Mouse (Mus musculus): ENCODE results near the gene Agbl4.

The Agbl4 gene

GRCm38 (mm10) chr4:111451283-111451918, 1053.9 kb downstream of the Agbl4 start:
- no peak for DNase-seq

- DNase-seq: no peak
Observed at GRCm38 (mm10) chr4:111452192-111452591, 1054.7 kb downstream of the Agbl4 start.

DNA sequence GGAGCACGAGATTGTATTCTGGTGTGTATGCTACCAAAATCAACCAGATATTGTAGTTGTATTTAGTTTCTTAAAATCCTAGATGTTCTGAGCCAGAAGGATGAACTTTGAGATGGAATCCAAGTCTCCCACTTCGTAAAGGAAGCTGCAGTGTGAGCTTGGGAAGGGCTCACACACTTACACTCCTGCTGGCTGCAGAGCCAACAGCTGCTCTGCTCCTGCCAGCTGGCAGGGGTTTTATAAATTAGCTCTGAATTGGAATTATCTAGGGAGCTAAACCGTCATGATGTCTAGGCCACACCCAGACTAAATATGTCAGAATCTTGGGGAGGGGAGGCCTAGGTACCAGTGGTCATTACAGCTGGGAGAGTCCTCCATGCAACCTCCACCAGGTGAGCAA, 1055.8 kb downstream of the Agbl4 start:
- DNase-seq: no peak

GRCm38 (mm10) chr4:111455621-111456020, 1058.2 kb downstream of the Agbl4 start:
- no peak for DNase-seq

GRCm38 (mm10) chr4:111457568-111457967, 1060.1 kb downstream of the Agbl4 start:
- no peak for DNase-seq

DNA sequence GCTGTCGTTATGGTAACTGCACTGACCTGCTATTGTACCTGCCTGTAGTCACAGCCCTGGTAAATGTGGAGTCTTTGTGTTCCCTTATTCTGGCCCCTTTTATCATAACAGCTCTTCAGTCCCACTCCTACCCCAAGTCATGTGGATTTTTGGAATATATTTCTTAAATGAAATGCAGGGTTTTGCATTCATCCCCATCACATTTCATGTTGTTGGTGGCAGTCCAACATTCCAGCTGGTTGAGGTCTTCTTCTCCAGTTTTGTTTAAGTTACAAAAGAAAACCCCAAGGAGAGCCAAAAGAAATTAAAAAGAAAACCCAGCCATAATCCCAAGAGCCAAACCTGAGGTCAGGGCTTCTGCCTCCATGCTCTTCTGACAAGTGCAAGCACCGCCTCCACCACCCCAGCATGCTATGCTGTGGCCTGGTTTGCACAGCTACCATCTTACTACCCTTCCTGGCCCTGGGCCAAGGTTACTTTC, 1069.9 kb downstream of the Agbl4 start:
- DNase-seq: peak; percentile 23

DNA sequence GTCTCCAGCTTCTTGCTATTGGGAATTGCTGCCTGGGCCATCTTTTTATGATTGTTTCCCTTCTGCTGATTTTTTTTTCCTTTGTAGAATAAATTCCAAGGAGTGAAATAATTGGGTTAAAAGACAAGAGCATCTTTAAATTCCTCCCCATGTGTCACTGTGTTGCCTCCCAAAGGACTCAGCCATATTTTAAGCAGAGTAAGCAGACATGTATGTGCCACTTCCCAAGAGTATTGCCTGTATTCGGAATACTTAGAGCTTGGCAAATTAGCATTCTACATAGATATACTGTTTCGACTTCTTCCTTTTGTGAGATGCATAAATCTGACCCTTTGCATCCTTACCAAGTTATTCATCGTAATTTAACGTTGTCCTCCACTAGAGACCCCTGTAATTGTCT, 1070.3 kb downstream of the Agbl4 start:
- DNase-seq: no peak

- no peak for DNase-seq
Observed at GRCm38 (mm10) chr4:111469847-111470246, 1072.4 kb downstream of the Agbl4 start.

- no peak for DNase-seq
Observed at GRCm38 (mm10) chr4:111471726-111472125, 1074.3 kb downstream of the Agbl4 start.

- no peak for DNase-seq
Observed at GRCm38 (mm10) chr4:111472511-111472910, 1075.0 kb downstream of the Agbl4 start.

DNA sequence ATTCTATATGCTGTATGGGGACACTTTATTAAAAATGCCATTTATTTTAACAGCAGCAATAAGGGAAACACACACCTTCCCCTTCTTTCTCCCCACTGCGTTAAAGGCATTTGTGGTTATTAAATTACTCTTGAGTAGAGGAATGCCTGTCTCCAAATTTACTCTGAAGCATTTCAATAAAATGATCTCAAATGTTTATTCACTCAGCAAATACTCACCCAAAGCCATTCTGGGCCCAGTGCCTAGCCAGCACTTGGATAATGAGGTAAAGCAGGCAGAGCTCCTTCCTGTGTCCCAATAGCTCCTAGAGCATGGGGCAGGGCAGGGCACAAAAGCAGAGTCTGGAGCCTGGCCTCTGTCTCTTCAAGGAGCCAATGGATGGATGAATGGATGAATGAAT, 1075.6 kb downstream of the Agbl4 start:
- no peak for DNase-seq

GRCm38 (mm10) chr4:111475374-111475971, 1078.0 kb downstream of the Agbl4 start:
- no peak for DNase-seq

GRCm38 (mm10) chr4:111477507-111477906, 1080.0 kb downstream of the Agbl4 start:
- DNase-seq: no peak

DNA sequence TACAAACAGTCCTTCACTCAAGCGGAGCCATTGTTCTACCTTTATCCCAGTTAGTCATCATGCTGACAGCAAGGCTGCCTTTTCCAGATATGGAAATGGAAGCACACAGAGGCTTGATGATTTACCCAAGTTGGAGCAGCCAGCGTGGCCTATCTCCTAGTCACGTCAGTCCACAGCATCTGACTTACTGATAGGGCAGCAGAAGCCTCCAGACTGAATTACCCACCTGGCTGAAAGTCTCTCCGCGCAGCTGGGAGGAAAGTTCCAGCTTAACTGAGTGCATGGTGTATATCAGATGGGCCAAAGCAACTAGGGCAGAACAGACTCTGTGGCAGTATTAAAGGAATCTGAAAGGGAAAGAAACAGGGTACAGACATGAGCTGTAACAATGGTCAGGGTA, 1086.0 kb downstream of the Agbl4 start:
- no peak for DNase-seq

DNA sequence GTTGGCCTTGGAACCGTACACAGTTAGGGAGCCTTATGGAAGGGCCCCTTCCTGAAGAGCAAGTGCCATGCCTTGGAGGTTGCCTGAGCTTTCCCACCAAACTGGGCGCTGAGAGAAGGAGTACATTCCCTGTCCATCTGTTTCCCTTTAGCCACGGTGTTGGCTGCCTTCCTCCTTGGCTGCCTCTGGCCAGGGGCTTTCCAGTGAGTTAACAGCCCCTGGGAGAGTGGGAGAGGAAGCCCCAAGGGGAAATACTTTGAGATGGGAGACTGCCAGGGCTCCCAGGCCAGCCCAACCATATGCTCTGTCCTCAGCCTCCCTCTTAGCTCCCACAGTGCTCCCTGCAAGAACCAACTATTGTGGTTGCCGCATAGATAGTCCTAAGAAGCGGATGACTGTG, 1087.7 kb downstream of the Agbl4 start:
- no peak for DNase-seq

DNA sequence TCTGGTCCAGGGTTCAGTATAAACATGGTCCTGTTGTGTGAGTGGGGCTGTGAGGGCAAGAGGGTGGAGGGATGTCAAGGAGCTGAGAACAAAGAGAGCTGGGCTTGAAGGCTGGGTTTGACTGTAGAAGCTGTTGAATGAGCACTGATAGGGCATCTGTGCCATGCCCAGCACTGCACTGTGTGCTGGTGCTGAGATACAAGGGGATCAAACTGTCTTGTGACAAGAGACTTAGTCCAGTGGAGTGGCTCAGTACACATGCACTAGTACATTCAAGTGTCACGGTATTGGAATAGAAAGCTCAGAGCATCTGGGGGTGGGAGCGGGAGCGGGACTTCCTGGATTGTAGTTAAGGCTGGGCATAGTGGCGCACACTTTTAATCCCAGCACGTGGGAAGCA, 1088.7 kb downstream of the Agbl4 start:
- no peak for DNase-seq

GRCm38 (mm10) chr4:111487233-111487843, 1089.9 kb downstream of the Agbl4 start:
- DNase-seq: no peak

DNA sequence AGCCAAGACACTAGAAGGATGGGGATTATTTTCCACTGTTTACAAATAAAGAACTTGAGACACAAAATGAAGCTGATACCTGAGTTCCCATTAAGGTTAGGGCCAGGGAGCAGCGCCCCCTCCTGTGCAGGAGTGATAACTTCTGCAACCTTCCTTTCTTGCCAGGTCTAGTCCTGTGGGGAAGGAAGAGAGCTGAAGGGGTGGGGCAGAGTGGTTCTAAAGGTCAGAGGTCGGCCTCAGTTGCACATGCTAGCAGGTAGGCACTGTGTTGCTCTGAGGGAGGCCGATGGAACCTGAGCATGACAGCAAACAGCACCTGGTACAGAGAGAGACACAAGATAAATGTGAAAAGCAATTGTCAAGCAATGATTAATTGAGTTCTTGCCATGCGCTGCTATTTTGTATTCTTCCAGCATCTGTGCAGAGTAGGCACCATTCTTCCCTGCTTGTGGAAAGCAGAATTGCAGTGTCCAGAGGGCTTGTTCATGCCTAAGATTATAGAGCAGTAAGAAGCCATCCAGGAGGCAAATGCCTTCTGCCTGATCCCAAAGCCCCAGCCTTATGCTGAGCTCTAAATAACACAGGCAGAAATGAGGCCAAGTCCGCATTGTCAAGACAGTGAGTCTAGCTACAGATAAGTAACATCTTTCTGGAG, 1096.4 kb downstream of the Agbl4 start:
- DNase-seq: no peak

DNA sequence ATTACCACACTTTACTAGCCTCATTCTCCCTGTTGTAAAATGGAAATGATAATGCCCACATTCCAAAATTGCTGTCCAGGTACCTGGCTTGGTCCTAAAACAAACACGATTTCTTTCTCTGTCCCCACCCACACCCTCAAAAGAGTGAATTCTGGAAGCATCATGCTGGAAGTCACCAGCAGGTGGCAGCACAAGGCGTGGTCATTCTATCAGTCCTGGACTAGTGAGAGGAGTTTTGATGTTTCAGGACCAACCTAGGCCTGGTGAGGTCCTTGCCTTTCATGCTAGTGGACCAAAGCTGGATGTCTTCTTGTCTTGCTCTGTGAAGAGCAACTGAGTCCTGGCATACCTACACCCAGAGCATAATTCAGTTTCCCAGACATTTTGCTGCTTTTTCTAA, 1098.5 kb downstream of the Agbl4 start:
- DNase-seq: peak; percentile 73

DNA sequence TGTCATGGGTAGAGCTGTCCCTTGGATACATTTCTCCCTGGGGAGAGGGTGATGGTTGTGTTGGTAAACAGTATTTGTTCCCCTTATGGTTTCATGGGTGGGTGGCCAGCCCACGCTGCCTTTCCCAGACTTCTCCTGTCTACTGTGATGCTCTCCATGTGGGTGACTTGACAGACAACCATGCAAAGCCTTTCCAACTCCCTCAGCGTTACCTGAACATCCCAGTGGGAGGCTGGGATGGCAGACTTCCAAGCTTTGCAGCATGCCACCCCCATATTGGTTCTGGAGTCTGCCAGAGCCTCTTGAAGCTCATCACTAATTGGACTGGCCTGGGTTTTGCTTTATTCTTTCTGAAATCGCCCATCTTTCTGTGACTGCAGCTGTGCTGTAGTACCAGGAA, 1101.3 kb downstream of the Agbl4 start:
- peak; percentile 87 for DNase-seq

DNA sequence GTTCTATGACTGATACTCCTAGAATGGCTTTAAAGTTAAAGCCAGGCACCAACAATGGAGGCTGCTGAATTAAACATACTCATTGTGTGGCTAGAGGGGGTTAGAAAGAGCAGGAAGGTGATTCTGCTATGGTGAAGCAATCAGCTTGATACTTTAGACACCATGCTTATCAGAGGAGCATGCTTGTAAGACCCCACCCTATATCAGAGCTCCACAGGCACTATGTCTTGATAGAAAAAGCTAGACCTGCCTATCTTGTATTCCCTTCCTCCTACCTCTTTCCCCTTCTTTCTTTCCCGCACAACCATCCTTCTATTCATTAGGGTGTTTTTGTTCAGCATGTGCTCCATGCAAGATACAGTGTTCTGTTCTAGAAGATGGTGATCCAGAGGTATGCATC, 1104.0 kb downstream of the Agbl4 start:
- no peak for DNase-seq

GRCm38 (mm10) chr4:111502965-111503727, 1105.7 kb downstream of the Agbl4 start:
- no peak for DNase-seq

- no peak for DNase-seq
Observed at GRCm38 (mm10) chr4:111504952-111505351, 1107.5 kb downstream of the Agbl4 start.
